Mouse (Mus musculus) CH12.LX (cell line): ENCODE measurements around the gene Tph2. TPM values are rescaled to one million over a fixed set of nuclear protein-coding genes. Genes with fewer than 3 reads are reported as not detected.

ENCODE experiments used
- DNase-seq: peaks from one replicate; pipeline ENCODE4 v3.0.0-alpha.2; 2013; ENCODE audit errors: extremely low read depth
- H3K27ac ChIP-seq: 2 replicates; pipeline ENCODE4 v1.5.1; 2012; ENCODE audit warnings: low read depth, mild to moderate bottlenecking, control low read depth, moderate library complexity; ENCODE audit not compliant: insufficient read depth
- H3K27me3 ChIP-seq: replicated peaks from 2 replicates; pipeline ENCODE3; 2012; ENCODE audit warnings: inconsistent platforms
- H3K36me3 ChIP-seq, 2 experiments: replicated peaks in 1 of 2; 2 replicates each; pipeline versions ENCODE3 to v1.6.1; 2012; ENCODE audit warnings: inconsistent platforms in 1 of 2, low read length in 1 of 2, mild to moderate bottlenecking in 1 of 2, mixed read lengths in 1 of 2, moderate library complexity in 1 of 2; ENCODE audit not compliant: control insufficient read depth in 1 of 2, insufficient read depth in 1 of 2
- H3K4me1 ChIP-seq, 2 experiments: 2 replicates each; pipeline ENCODE4 v1.6.1; 2012; ENCODE audit warnings: inconsistent platforms in 1 of 2, moderate library complexity in 1 of 2; ENCODE audit not compliant: insufficient read depth in 2 of 2, control insufficient read depth in 1 of 2
- H3K4me2 ChIP-seq: 2 replicates; pipeline ENCODE4 v1.6.1; 2012; ENCODE audit warnings: low read depth, mild to moderate bottlenecking, control low read depth; ENCODE audit not compliant: poor library complexity, insufficient read depth, severe bottlenecking
- H3K4me3 ChIP-seq, 3 experiments: fragments of 150-350 bp in 1 of 3; sonication (generic) in 1 of 3; replicated peaks in 1 of 3; 2 replicates each; pipeline versions ENCODE3 to v1.5.1; 2011 to 2012; ENCODE audit warnings: low read depth in 2 of 3, low read length in 2 of 3, mild to moderate bottlenecking in 2 of 3, moderate library complexity in 2 of 3, control low read depth in 1 of 3, improper control_type of control experiment in 1 of 3, inconsistent platforms in 1 of 3, mixed read lengths in 1 of 3; ENCODE audit not compliant: poor library complexity in 1 of 3
- H3K79me2 ChIP-seq: replicated peaks from 2 replicates; pipeline ENCODE4 v1.6.1; 2012; ENCODE audit warnings: mild to moderate bottlenecking, moderate library complexity; ENCODE audit not compliant: control insufficient read depth, poor library complexity, insufficient read depth, severe bottlenecking; ENCODE audit errors: extremely low read depth
- H3K9ac ChIP-seq: 2 replicates; pipeline ENCODE4 v1.6.1; 2012; ENCODE audit warnings: low read depth, mild to moderate bottlenecking, control low read depth, moderate library complexity; ENCODE audit not compliant: insufficient read depth
- H3K9me3 ChIP-seq: replicated peaks from 2 replicates; pipeline ENCODE3; 2012; ENCODE audit warnings: low read length, inconsistent platforms, mixed read lengths
- BHLHE40 ChIP-seq: IDR thresholded peaks from 2 replicates; pipeline ENCODE4 v1.6.1; 2011; ENCODE audit warnings: mild to moderate bottlenecking, low read depth, low read length, improper control_type of control experiment
- CHD2 ChIP-seq: IDR thresholded peaks from 2 replicates; pipeline ENCODE4 v1.6.1; 2011; ENCODE audit warnings: low read length, improper control_type of control experiment
- ELF1 ChIP-seq: IDR thresholded peaks from 2 replicates; pipeline ENCODE4 v1.6.1; 2014; ENCODE audit warnings: low read depth, mild to moderate bottlenecking, inconsistent platforms, low read length, improper control_type of control experiment
- EP300 ChIP-seq: IDR thresholded peaks from 2 replicates; pipeline ENCODE4 v1.6.1; 2011; ENCODE audit warnings: low read length, improper control_type of control experiment
- GABPA ChIP-seq: IDR thresholded peaks from 2 replicates; pipeline ENCODE4 v1.6.1; 2012; ENCODE audit warnings: low read depth, low read length, improper control_type of control experiment, inconsistent platforms; ENCODE audit not compliant: insufficient replicate concordance
- JUN ChIP-seq: IDR thresholded peaks from 2 replicates; pipeline ENCODE4 v1.6.1; 2011; ENCODE audit warnings: low read depth, mild to moderate bottlenecking, low read length, improper control_type of control experiment, moderate library complexity; ENCODE audit not compliant: insufficient read depth
- MAFK ChIP-seq: IDR thresholded peaks from 2 replicates; pipeline ENCODE4 v1.6.1; 2011; ENCODE audit warnings: low read length, improper control_type of control experiment; ENCODE audit not compliant: insufficient replicate concordance
- MAX ChIP-seq: IDR thresholded peaks from 2 replicates; pipeline ENCODE4 v1.6.1; 2011; ENCODE audit warnings: low read length, improper control_type of control experiment
- MAZ ChIP-seq: IDR thresholded peaks from 2 replicates; pipeline ENCODE4 v1.6.1; 2012; ENCODE audit warnings: low read depth, mild to moderate bottlenecking, inconsistent platforms, low read length, improper control_type of control experiment, moderate library complexity
- MEF2A ChIP-seq: IDR thresholded peaks from 2 replicates; pipeline ENCODE4 v1.6.1; 2014; ENCODE audit warnings: low read depth, mild to moderate bottlenecking, inconsistent platforms, low read length, improper control_type of control experiment, borderline replicate concordance
- NELFE ChIP-seq: IDR thresholded peaks from 2 replicates; pipeline ENCODE4 v1.6.1; 2011; ENCODE audit warnings: low read depth, low read length, improper control_type of control experiment
- RCOR1 ChIP-seq: conservative IDR thresholded peaks from 2 replicates; pipeline ENCODE4 v1.6.1; 2012; ENCODE audit warnings: low read depth, mild to moderate bottlenecking, inconsistent platforms, low read length, improper control_type of control experiment
- SMC3 ChIP-seq: IDR thresholded peaks from 2 replicates; pipeline ENCODE4 v1.6.1; 2011; ENCODE audit warnings: low read depth, low read length, improper control_type of control experiment
- TBP ChIP-seq: conservative IDR thresholded peaks from 2 replicates; pipeline ENCODE4 v1.6.1; 2011; ENCODE audit warnings: low read depth, low read length, improper control_type of control experiment
- USF1 ChIP-seq: IDR thresholded peaks from 2 replicates; pipeline ENCODE4 v1.6.1; 2014; ENCODE audit warnings: low read depth, mild to moderate bottlenecking, inconsistent platforms, low read length, improper control_type of control experiment
- USF2 ChIP-seq: conservative IDR thresholded peaks from 2 replicates; pipeline ENCODE4 v1.6.1; 2011; ENCODE audit warnings: low read depth, low read length, improper control_type of control experiment
- ZC3H11A ChIP-seq: IDR thresholded peaks from 2 replicates; pipeline ENCODE4 v1.6.1; 2012; ENCODE audit warnings: low read depth, mild to moderate bottlenecking, inconsistent platforms, low read length, improper control_type of control experiment
- ZKSCAN1 ChIP-seq: IDR thresholded peaks from 2 replicates; pipeline ENCODE4 v1.6.1; 2012; ENCODE audit warnings: low read depth, inconsistent platforms, low read length, improper control_type of control experiment, borderline replicate concordance
- ZMIZ1 ChIP-seq: IDR thresholded peaks from 2 replicates; pipeline ENCODE4 v1.6.1; 2012; ENCODE audit warnings: low read depth, mild to moderate bottlenecking, inconsistent platforms, low read length, improper control_type of control experiment
- ZNF384 ChIP-seq: IDR thresholded peaks from 2 replicates; pipeline ENCODE4 v1.6.1; 2012; ENCODE audit warnings: low read depth, low read length, improper control_type of control experiment, inconsistent platforms
- dilution Hi-C: fragments of 300-500 bp; cut with MboI; formaldehyde crosslinking; loops from 2 replicates; pipeline ENCODE4 v1.14.3; 2020; ENCODE audit warnings: low sequenced_read_pairs; ENCODE audit not compliant: extremely low pct_unique_long_range_greater_than_20kb, extremely low pct_ligation_motif_present
- in situ Hi-C: fragments of 300-500 bp; cut with MboI; formaldehyde crosslinking; loops from 3 replicates; pipeline ENCODE4 v1.14.3; 2019; ENCODE audit warnings: low sequenced_read_pairs, low pct_ligation_motif_present, low pct_unique_long_range_greater_than_20kb, mixed read lengths
- polyA plus RNA-seq: library from polyadenylated mRNA; unstranded; fragments of >175 nt; gene quantifications from 2 replicates; pipeline ENCODE4 v1.2.1, GENCODE M21; 2012; ENCODE audit warnings: low read depth; ENCODE audit not compliant: insufficient read length
- total RNA-seq, 2 experiments: library from RNA; depleted of rRNA; stranded (reverse); fragments of 300-350 nt in 1 of 2; fragments of >200 nt in 1 of 2; gene quantifications; 2 replicates each; pipeline ENCODE4 v1.2.3; 2012 to 2014

Tph2 gene
- total and polyA plus RNA-seq, 3 experiments, result 0.42 to 0.55 (median 0.54) TPM

DNA sequence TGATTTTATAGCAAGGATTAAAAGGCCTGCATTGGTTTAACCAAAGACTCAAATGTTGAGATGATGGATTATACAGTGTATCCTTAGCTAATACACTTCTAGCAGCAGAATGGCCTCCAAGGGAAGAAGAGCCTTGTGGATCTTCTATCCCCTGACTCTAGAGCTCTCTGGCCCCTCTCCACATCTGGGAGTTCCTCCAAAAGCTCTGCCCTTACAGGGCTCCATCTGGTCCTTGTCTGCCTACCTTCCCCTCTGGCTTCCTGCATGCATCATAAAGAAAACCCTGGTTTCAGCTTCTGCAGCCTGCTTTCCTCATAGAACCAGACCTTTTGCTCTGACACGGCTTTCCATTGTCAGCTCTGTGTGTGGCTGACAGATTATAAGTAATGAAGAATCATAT lies 88.6 kb downstream of the Tph2 start:
- no peaks in the 10 kb centered on the region for H3K36me3 ChIP-seq
- no peak overlapping the region for H3K27ac ChIP-seq
- in situ Hi-C loops, result no loop called here
- H3K27me3 ChIP-seq, result no peaks in the 10 kb centered on the region
- peaks cover 0 to 15% of the 10 kb centered on the region in 2 experiments; a peak in 2 of 4 replicates for H3K4me1 ChIP-seq
- dilution Hi-C loops, result no loop called here
- no peaks in the 10 kb centered on the region for H3K79me2 ChIP-seq
- no peak overlapping the region for H3K4me3 ChIP-seq
- H3K9me3 ChIP-seq, result no peaks in the 10 kb centered on the region
- no peak for TF ChIP-seq EP300
- no peak for TF ChIP-seq USF2
- TF ChIP-seq ZC3H11A, result no peak
- TF ChIP-seq MAX, result no peak
- no peak for TF ChIP-seq CHD2
- TF ChIP-seq MAFK, result no peak
- TF ChIP-seq MAZ, result no peak
- TF ChIP-seq NELFE, result no peak
- TF ChIP-seq GABPA, result no peak
- TF ChIP-seq SMC3, result no peak
- no peak for TF ChIP-seq MEF2A
- no peak for TF ChIP-seq RCOR1
- TF ChIP-seq JUN, result no peak
- TF ChIP-seq BHLHE40, result no peak
- TF ChIP-seq ELF1, result no peak
- TF ChIP-seq ZNF384, result no peak
- TF ChIP-seq TBP, result no peak
- no peak for TF ChIP-seq USF1
- TF ChIP-seq ZMIZ1, result no peak
- no peak for TF ChIP-seq ZKSCAN1
- H3K9ac ChIP-seq, result no peak overlapping the region
- H3K4me2 ChIP-seq, result no peak overlapping the region
- no peak for DNase-seq

DNA sequence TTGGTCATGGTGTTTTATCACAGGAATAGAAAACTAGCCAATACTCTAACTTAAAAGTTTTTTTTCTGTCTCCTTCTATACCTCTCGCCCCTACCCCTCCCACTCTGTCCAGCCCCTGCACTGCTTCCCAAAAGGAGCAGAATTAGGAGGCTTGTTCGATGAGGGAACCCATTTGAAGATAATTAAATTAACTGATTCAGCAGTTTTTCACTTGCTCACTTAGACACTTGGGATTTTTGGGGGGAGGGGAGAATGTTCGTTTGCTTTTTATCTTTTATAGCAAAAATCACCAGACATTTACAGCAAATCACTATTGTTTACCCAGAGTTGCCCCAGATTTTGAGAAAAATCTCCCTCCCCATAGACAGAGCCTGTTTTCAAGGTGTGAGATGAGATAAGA lies 106.6 kb downstream of the Tph2 start:
- Histone ChIP-seq H3K27me3 (no peaks in the 10 kb centered on the region), H3K9me3 (no peaks in the 10 kb centered on the region), H3K4me2 (no peak overlapping the region), H3K36me3 (no peaks in the 10 kb centered on the region)
- no peak for DNase-seq
- TF ChIP-seq MAFK (peak; percentile 74), USF1 (no peak)
- TF ChIP-seq, all 38 proteins: peak for 1
- no peak overlapping the region for H3K27ac ChIP-seq
- dilution Hi-C loops, result no loop called here
- H3K4me3 ChIP-seq, result no peak overlapping the region
- peaks cover 0 to 11% of the 10 kb centered on the region in 2 experiments; a peak in 2 of 4 replicates for H3K4me1 ChIP-seq
- no peak overlapping the region for H3K9ac ChIP-seq
- in situ Hi-C loops, result no loop called here
- no peaks in the 10 kb centered on the region for H3K79me2 ChIP-seq
